Mouse (Mus musculus) mammary gland, adult 2 months (tissue): Measurements from ENCODE around the gene Mcm8. TPM values are rescaled to one million over a fixed set of nuclear protein-coding genes. Genes with fewer than 3 reads are reported as not detected.

Source experiments
- polyA plus RNA-seq: library from polyadenylated mRNA; depleted of rRNA; stranded (reverse); fragments of >200 nt; gene quantifications from 2 replicates; pipeline ENCODE4 v1.2.3, GENCODE M21; 2012; ENCODE audit warnings: low replicate concordance; rRNA removed

Gene Mcm8
- polyA plus RNA-seq: 0.61 and 1.1 TPM in 2 replicates

DNA sequence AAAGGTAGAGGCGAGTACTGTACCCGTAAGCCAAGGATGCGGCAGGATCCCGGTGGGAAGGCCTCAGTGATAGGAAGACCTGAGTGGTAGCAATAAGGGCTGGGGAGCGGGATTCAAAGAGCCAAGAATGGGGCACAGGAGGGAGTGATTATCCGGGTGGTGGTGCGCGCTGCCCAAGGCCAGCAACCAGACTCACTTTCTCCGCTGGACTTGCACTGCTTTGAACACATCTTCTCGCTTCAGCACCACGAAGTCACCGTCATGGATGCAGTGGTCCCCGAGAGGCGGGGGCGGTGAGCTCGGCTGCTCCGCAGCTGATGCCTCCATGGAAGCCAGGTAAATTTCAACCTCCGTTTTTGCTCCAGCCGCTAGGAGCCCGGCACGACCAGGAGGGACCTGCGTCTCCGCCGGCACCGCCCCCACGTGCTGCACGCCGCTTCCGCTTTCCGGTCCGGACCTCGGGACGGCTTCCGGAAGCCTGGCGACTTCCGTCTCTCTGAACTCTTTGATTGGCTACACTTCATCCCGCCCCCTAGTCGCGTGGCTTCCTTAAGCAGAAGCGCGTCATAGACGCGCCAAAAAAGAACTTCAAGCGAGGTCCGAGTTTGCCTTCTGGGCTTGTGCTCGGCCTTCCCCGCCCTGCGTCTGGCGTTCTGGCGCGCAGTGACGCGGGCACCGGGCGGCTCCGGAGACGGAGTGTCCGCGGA is at the start of gene Mcm8, which contains the start of gene Trmt6:
Gene Mcm8 (plus strand): TSS at position 534 of the 707 bp plus-strand sequence.
Gene Trmt6 (minus strand): TSS at position 448 of the 707 bp plus-strand sequence.

DNA sequence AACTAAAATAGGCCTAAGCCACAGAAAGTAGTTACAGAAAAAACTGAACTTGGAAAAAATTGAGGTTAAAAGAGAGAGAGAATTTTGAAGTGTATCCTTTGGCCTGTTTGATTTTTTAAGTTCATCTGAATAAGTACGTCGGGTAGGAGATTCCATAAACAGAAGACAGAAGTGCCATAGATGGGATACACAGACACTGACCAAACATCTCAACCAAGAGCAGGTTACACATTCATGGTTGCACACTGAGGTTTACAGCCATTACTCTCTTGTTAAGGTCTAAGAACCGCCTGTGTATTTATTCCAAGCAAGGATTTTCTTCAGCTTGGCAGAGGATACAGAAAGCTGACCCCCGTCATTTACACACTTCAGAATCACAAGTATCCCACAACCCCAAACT is 35.0 kb upstream of the Mcm8 start, which contains the start of gene Chgb:
Gene Chgb (plus strand): TSS at position 301 of the 400 bp plus-strand sequence.

DNA sequence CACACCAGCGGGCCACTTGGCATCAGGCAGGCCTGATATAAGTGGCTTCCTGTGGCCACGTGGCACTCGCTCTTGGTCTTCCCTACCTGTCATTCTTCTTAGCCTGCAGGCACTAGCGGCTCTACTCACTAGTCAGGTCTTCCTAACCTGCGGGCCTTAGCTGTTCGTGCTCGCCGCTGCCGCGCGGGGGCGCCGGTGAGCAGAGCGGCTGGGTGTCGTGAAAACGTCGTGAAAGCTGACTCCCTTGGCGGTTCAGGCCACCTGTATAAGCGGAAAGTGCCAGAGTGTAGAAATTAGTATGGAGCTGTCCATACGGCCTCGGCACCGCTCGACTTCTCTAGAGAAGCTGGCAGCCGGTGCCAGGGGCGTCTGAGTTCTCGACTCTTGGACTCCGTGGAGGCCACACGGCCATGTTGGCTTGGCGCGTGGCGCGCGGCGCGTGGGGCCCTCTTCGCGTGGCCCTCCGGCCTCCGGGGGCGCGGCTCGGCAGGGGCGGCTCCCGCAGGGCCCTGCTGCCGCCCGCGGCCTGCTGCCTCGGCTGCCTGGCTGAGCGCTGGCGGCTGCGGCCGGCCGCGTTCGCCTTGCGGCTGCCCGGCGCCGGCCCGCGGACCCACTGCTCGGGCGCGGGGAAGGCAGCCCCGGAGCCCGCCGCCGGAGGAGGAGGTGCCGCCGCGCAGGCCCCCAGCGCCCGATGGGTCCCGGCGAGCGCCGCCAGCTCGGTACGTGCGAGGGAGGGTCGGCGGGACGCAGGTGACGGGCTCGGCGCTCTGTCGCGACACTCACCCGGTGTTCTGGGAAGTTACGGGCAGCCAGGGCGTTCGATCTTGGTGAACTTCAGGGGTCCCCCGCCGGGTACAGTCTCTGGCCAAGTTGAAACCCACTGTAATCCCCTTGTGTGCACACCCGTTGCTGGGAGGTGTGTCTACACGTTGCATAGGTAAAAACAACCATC is 30.7 kb downstream of the Mcm8 start, which contains the start of gene Crls1:
Gene Crls1 (plus strand): TSS at position 260 of the 952 bp plus-strand sequence.

DNA sequence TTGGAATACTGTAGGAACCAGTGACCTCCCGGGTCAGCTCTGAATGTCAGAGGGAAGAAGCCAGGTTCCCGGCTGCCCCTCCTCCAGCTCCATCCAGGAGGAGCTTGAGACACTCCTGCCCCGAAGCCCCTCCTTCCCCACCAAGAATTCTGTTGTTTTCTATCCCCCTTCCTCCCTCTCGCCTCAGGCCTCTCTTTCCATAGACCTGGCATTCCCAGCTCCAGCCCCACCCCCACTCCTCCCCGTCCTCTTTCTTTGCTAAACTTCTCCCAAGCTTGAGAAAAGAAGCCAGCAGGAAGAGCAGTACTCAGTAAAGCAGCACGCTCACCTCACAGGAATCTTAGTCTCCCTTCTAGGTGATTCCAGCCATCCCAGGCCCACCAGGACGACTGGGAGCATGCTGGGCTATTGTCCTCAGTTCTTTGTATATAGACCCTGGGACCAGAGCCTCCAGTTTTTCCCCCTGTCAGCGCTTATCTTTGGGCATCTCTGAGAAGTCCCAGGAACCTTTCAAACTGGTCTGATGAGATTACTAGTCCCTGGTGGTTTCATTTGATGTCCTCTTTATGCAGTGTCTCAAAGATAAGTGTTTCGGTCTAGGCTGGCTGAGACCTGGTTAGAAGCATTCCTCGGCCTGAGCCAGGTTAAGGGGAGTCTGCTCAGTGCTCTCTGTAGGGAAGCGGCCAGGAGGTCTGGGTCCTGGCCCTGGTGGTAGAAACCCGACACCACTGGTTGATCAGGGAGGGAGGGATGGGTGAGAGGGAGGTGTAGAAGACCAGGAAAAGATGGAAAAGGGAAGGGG is 65.1 kb downstream of the Mcm8 start, which contains the start of gene Lrrn4:
Gene Lrrn4 (minus strand): TSS at position 48 of the 802 bp plus-strand sequence.

Other genes starting within 250 kb of the Mcm8 start
- gene Gpcpd1, start 228.4 kb upstream of the Mcm8 start, polyA plus RNA-seq: 5.5 and 22.3 TPM in 2 replicates
- 10.4 and 23.2 TPM in 2 replicates for gene Shld1, start 129.2 kb upstream of the Mcm8 start, polyA plus RNA-seq
- not detected in 2 replicates for gene Chgb, start 34.9 kb upstream of the Mcm8 start, polyA plus RNA-seq
- 2.2 and 4.2 TPM in 2 replicates for gene Trmt6, start 86 bp upstream of the Mcm8 start, polyA plus RNA-seq
- gene Crls1, start 30.5 kb downstream of the Mcm8 start, polyA plus RNA-seq: 56.7 and 73.9 TPM in 2 replicates
- 2.8 and 2.9 TPM in 2 replicates for gene Lrrn4, start 64.8 kb downstream of the Mcm8 start, polyA plus RNA-seq
- gene Fermt1, start 129.8 kb downstream of the Mcm8 start, polyA plus RNA-seq: 2.0 and 2.6 TPM in 2 replicates